Mouse (Mus musculus) embryonic facial prominence, embryonic 11.5 days (tissue): ENCODE results near the gene E130114P18Rik. TPM values are rescaled to one million over a fixed set of nuclear protein-coding genes. Genes with fewer than 3 reads are reported as not detected.

Experiments used
- ATAC-seq: fragments of 200-750 bp; cut with Nextera tagmentation; replicated peaks from 2 replicates; pipeline ENCODE4 v1.8.0; 2017; ENCODE audit warnings: low read depth; ENCODE audit not compliant: insufficient number of reproducible peaks, low FRiP score, low TSS enrichment
- DNase-seq: peaks from one replicate; pipeline ENCODE4 v3.0.0-alpha.2; 2015; ENCODE audit warnings: low spot score
- H3K27ac ChIP-seq: fragments of 300-500 bp; sonication (generic); replicated peaks from 2 replicates; pipeline ENCODE4 v1.5.1; 2014; ENCODE audit warnings: mild to moderate bottlenecking, low read depth, low read length, control low read depth
- H3K27me3 ChIP-seq: fragments of 300-500 bp; sonication (generic); 2 replicates; pipeline ENCODE4 v1.6.1; 2014; ENCODE audit warnings: mild to moderate bottlenecking, low read length, moderate library complexity, mixed read lengths; ENCODE audit not compliant: control insufficient read depth, insufficient read depth
- H3K36me3 ChIP-seq: fragments of 300-500 bp; sonication (generic); replicated peaks from 2 replicates; pipeline ENCODE4 v1.6.1; 2014; ENCODE audit warnings: low read depth, mild to moderate bottlenecking, low read length, moderate library complexity, mixed read lengths; ENCODE audit not compliant: control insufficient read depth, insufficient read depth
- H3K4me1 ChIP-seq: fragments of 300-500 bp; sonication (generic); 2 replicates; pipeline ENCODE4 v1.6.1; 2014; ENCODE audit warnings: low read length, mixed read lengths; ENCODE audit not compliant: control insufficient read depth, insufficient read depth
- H3K4me2 ChIP-seq: fragments of 300-500 bp; sonication (generic); 2 replicates; pipeline ENCODE4 v1.6.1; 2014; ENCODE audit warnings: low read depth, mild to moderate bottlenecking, control low read depth, low read length, moderate library complexity
- H3K4me3 ChIP-seq: fragments of 300-500 bp; sonication (generic); 2 replicates; pipeline ENCODE4 v1.5.1; 2014; ENCODE audit warnings: low read depth, low read length, control low read depth
- H3K9ac ChIP-seq: fragments of 300-500 bp; sonication (generic); replicated peaks from 2 replicates; pipeline ENCODE4 v1.6.1; 2014; ENCODE audit warnings: mild to moderate bottlenecking, control low read depth, low read length
- H3K9me3 ChIP-seq: fragments of 300-500 bp; sonication (generic); replicated peaks from 2 replicates; pipeline ENCODE4 v1.6.1; 2016; ENCODE audit warnings: mild to moderate bottlenecking, low read length, inconsistent platforms, mixed read lengths; ENCODE audit not compliant: control insufficient read depth
- WGBS: fragments of 180-500 bp; shearing (Covaris S2); extraction: QIAGEN DNeasy Blood & Tissue Kit; methylation state at CpG from one replicate; pipeline ENCODE4 v1.1.7; 2014; 5-methylcytosine and 5-hydroxymethylcytosine counted together
- polyA plus RNA-seq: library from polyadenylated mRNA; unstranded; fragments of >200 nt; fragmentation: Nextera tagmentation; extraction: Ambion mirVana; gene quantifications from 2 replicates; pipeline ENCODE4 v1.2.1, GENCODE M21; 2014

Gene E130114P18Rik
- polyA plus RNA-seq, 1 experiment from 2014 or later: 9.5 TPM

- H3K4me1 ChIP-seq: peaks cover 3% of the 10 kb centered on the region
These were observed 199.2 kb downstream of the E130114P18Rik start for GRCm38 (mm10) chr4:97578571-97579165.

GRCm38 (mm10) chr4:97577431-97577830, 200.4 kb downstream of the E130114P18Rik start:
- Histone ChIP-seq H3K4me2 (no peak overlapping the region), H3K9ac (no peak overlapping the region), H3K9me3 (no peaks in the 10 kb centered on the region), H3K4me1 (peaks cover 3% of the 10 kb centered on the region), H3K36me3 (no peaks in the 10 kb centered on the region), H3K27ac (no peak overlapping the region), H3K4me3 (no peak overlapping the region), H3K27me3 (no peaks in the 10 kb centered on the region)
- DNase-seq (peak; percentile 59), ATAC-seq (no peak)
- 26% methylated on average over 5 of the region's 5 CpGs for WGBS

More at GRCm38 (mm10) chr4:97578571-97579165, 199.2 kb downstream of the E130114P18Rik start:
- no peak overlapping the region for H3K4me2 ChIP-seq
- no peaks in the 10 kb centered on the region for H3K9me3 ChIP-seq
- DNase-seq (no peak), ATAC-seq (no peak)
- H3K4me3 ChIP-seq: no peak overlapping the region
- no peak overlapping the region for H3K9ac ChIP-seq
- H3K27me3 ChIP-seq: no peaks in the 10 kb centered on the region
- 38% methylated on average over 9 of the region's 9 CpGs for WGBS
- H3K36me3 ChIP-seq: no peaks in the 10 kb centered on the region
- no peak overlapping the region for H3K27ac ChIP-seq

GRCm38 (mm10) chr4:97575447-97575846, 202.4 kb downstream of the E130114P18Rik start:
- Histone ChIP-seq H3K27ac (no peak overlapping the region), H3K4me2 (no peak overlapping the region), H3K4me1 (peaks cover 3% of the 10 kb centered on the region), H3K9ac (no peak overlapping the region), H3K27me3 (no peaks in the 10 kb centered on the region), H3K36me3 (no peaks in the 10 kb centered on the region), H3K4me3 (no peak overlapping the region), H3K9me3 (no peaks in the 10 kb centered on the region)
- peak; percentile 88 for DNase-seq
- peak; percentile 80 for ATAC-seq
- 20% methylated on average over 5 of the region's 5 CpGs for WGBS

DNA sequence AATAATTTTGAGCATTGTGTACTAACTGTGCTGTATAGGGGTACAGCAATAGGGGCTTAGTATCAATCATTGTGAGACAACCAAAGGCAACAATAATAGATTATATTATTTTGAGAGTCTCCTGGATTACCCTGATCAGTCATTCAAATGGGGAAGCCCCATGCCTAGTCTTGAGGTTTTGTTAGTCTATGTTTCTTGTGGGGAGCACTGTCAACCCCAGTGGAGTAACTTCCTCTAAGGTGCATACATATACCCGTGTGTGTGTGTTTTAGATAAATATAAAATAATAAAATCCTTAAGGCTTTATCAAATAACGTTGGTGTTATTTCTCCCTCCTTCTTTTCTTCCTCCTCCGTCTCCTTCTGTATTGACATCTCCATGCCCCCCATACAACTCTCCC, 208.6 kb downstream of the E130114P18Rik start:
- H3K27me3 ChIP-seq: no peaks in the 10 kb centered on the region
- H3K36me3 ChIP-seq: no peaks in the 10 kb centered on the region
- no peak overlapping the region for H3K9ac ChIP-seq
- H3K4me3 ChIP-seq: no peak overlapping the region
- no peak for ATAC-seq
- DNase-seq: no peak
- no peaks in the 10 kb centered on the region for H3K4me1 ChIP-seq
- H3K4me2 ChIP-seq: no peak overlapping the region
- no peaks in the 10 kb centered on the region for H3K9me3 ChIP-seq
- 79% methylated on average over 3 of the region's 3 CpGs for WGBS
- no peak overlapping the region for H3K27ac ChIP-seq

DNA sequence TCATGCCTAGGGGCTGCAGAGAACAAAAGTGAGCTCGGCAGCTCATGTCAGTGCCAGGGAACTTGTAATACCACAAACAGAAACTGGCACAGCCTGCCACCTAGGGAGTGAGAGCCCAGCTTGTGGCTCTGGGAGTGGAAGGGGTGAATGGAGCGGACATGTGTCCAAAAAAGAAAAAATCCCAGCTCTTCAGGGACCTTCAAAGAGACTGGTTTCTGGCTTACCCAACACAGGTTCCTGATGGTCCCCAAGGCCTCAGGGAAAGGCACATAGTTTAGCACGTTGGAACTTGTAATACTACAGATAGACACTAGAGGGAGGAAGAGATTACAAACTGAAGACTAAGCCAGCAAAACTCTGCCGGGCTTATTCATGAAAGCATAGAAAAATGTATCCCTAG, 213.2 kb downstream of the E130114P18Rik start:
- DNase-seq: peak; percentile 83
- WGBS: 37% methylated on average over 4 of the region's 4 CpGs
- H3K4me1 ChIP-seq: no peaks in the 10 kb centered on the region
- no peaks in the 10 kb centered on the region for H3K36me3 ChIP-seq
- H3K9me3 ChIP-seq: no peaks in the 10 kb centered on the region
- no peak overlapping the region for H3K27ac ChIP-seq
- H3K4me3 ChIP-seq: no peak overlapping the region
- H3K27me3 ChIP-seq: no peaks in the 10 kb centered on the region
- no peak overlapping the region for H3K4me2 ChIP-seq
- no peak for ATAC-seq
- H3K9ac ChIP-seq: no peak overlapping the region

DNA sequence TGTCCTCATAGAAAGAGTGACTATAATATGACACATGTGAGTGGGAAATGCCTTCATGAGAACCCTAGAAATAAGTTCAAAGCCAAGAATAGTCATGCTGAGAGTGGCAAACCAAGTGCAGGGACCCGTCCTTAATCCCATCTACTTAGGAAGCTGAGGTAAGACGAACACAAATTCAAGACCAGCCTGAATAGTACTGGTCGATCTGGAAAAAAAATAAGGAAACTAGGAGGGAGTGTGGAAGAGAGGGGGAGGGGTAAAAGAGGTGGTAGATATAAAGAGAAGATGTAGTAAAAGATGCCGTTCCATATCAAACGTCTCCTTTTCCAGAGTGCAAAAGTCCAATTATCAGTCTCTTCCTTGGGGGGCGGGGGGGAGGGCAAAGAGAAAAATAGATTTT, 213.7 kb downstream of the E130114P18Rik start:
- no peaks in the 10 kb centered on the region for H3K36me3 ChIP-seq
- ATAC-seq (no peak), DNase-seq (no peak)
- no peaks in the 10 kb centered on the region for H3K9me3 ChIP-seq
- 85% methylated on average over 6 of the region's 6 CpGs for WGBS
- H3K4me1 ChIP-seq: no peaks in the 10 kb centered on the region
- no peak overlapping the region for H3K9ac ChIP-seq
- no peak overlapping the region for H3K27ac ChIP-seq
- H3K27me3 ChIP-seq: no peaks in the 10 kb centered on the region
- no peak overlapping the region for H3K4me3 ChIP-seq
- no peak overlapping the region for H3K4me2 ChIP-seq

- H3K9me3 ChIP-seq: no peaks in the 10 kb centered on the region
- no peak overlapping the region for H3K27ac ChIP-seq
- no peaks in the 10 kb centered on the region for H3K4me1 ChIP-seq
- no peak overlapping the region for H3K4me3 ChIP-seq
- DNase-seq (no peak), ATAC-seq (no peak)
- H3K9ac ChIP-seq: no peak overlapping the region
- H3K4me2 ChIP-seq: no peak overlapping the region
- no peaks in the 10 kb centered on the region for H3K36me3 ChIP-seq
- 53% methylated on average over 2 of the region's 2 CpGs for WGBS
- H3K27me3 ChIP-seq: no peaks in the 10 kb centered on the region
These were observed 220.3 kb downstream of the E130114P18Rik start for GRCm38 (mm10) chr4:97557585-97557984.

DNA sequence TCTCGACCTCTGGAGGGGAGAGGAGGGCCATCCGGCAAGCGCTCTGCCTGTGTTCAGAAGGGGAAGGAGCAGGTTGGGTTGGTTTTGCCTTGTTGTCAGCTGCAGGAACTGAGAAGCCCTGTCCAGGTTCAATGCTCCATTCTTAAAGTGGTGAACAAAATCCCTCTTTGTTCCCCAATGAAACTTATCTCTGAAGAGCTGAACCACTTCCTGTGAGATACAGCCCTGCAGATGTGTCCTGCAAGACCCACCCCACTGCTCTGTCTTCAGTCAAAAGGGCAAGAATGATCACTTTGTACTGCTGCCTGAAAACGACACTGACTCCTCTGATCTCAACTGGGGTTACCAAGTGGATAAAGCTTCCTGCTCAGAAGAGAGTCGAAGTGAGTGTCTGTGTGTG, 233.9 kb downstream of the E130114P18Rik start:
- no peaks in the 10 kb centered on the region for H3K36me3 ChIP-seq
- no peaks in the 10 kb centered on the region for H3K4me1 ChIP-seq
- no peak overlapping the region for H3K9ac ChIP-seq
- no peak overlapping the region for H3K27ac ChIP-seq
- H3K27me3 ChIP-seq: no peaks in the 10 kb centered on the region
- DNase-seq (peak; percentile 16), ATAC-seq (no peak)
- no peak overlapping the region for H3K4me3 ChIP-seq
- 18% methylated on average over 5 of the region's 5 CpGs for WGBS
- H3K9me3 ChIP-seq: no peaks in the 10 kb centered on the region
- H3K4me2 ChIP-seq: no peak overlapping the region
